In genomic region chr16:91688619-91689334, GRCm38 (mm10) we compare ENCODE assay signal across 8 mouse cellular contexts. TPM values are rescaled to one million over a fixed set of nuclear protein-coding genes. Genes with fewer than 3 reads are reported as not detected.
DNase-seq lines count a peak whose midpoint lies in the region; ATAC-seq and TF ChIP-seq lines count a peak whose summit lies in the region.

TSS of gene Donson (minus strand) at chr16:91688770.

- no peaks in the 10 kb centered on the region for H3K4me1 ChIP-seq in intestine, postnatal 0 days (replicated peaks; ENCODE audit: control insufficient read depth, insufficient read depth, low read length)
- peaks cover 30% of the 10 kb centered on the region for H3K4me1 ChIP-seq in midbrain, embryonic 10.5 days

- peak within 1 kb of the TSS; percentile 88 for H3K9ac ChIP-seq in intestine, postnatal 0 days (ENCODE audit: low read depth, low read length)

- H3K4me2 ChIP-seq in intestine, postnatal 0 days (replicated peaks; ENCODE audit: low read depth) = peak within 1 kb of the TSS; percentile 100

- ATAC-seq in intestine, postnatal 0 days = peak; percentile 96

- peaks cover 7% of the 10 kb centered on the region for H3K36me3 ChIP-seq in intestine, postnatal 0 days (ENCODE audit: control insufficient read depth, insufficient read depth)
- H3K36me3 ChIP-seq in midbrain, embryonic 10.5 days = peaks cover 30% of the 10 kb centered on the region

- intact Hi-C loops in left cerebral cortex, postnatal 36 days (cut with DNase I) = no loop called here

- H3K9me3 ChIP-seq in intestine, postnatal 0 days (ENCODE audit: control insufficient read depth) = no peaks in the 10 kb centered on the region
- no peaks in the 10 kb centered on the region for H3K9me3 ChIP-seq in midbrain, embryonic 10.5 days (replicated peaks)

- no peak for TF ChIP-seq CTCF in intestine, postnatal 0 days (IDR thresholded peaks at IDR 0.05; ENCODE audit: low read depth)

- H3K27me3 ChIP-seq in intestine, postnatal 0 days (replicated peaks; ENCODE audit: control insufficient read depth, insufficient read depth, low read length) = no peaks in the 10 kb centered on the region
- H3K27me3 ChIP-seq in midbrain, embryonic 10.5 days (ENCODE audit: low read depth, poor library complexity, severe bottlenecking) = no peaks in the 10 kb centered on the region

- under 1% methylated on average over 71 of the region's 71 CpGs for WGBS in intestine, postnatal 0 days
- WGBS in midbrain, embryonic 10.5 days = under 1% methylated on average over 70 of the region's 71 CpGs

- H3K27ac ChIP-seq in intestine, postnatal 0 days (ENCODE audit: low read depth, low read length) = peak within 1 kb of the TSS; percentile 77
- H3K27ac ChIP-seq in midbrain, embryonic 10.5 days (replicated peaks) = peak within 1 kb of the TSS; percentile 94

- peak; percentile 99 for DNase-seq in adrenal gland, postnatal 10 days
- peak; percentile 93 for DNase-seq in embryo, embryonic 9.5 days (ENCODE audit: extremely low spot score)
- peak; percentile 95 for DNase-seq in gastrocnemius, postnatal 4 days (ENCODE audit: low spot score in 2 of 2)
- DNase-seq in left cerebral cortex, postnatal 36 days (ENCODE audit: low spot score in 2 of 2) = peak; percentile 90 to 94
- DNase-seq in midbrain, embryonic 10.5 days (ENCODE audit: low spot score) = peak; percentile 94
- DNase-seq in right cerebral cortex, postnatal 36 days (ENCODE audit: low spot score in 2 of 2) = peak; percentile 90 to 92
- DNase-seq in urinary bladder, postnatal 4 days (ENCODE audit: low spot score in 2 of 2) = peak; percentile 91 to 95

- peak within 1 kb of the TSS; percentile 90 for H3K4me3 ChIP-seq in intestine, postnatal 0 days (ENCODE audit: low read depth, low read length)
- peak within 1 kb of the TSS; percentile 94 for H3K4me3 ChIP-seq in midbrain, embryonic 10.5 days

RNA-seq across cellular contexts. Expression of gene Donson, which starts in this region (rescaled TPM):
- total RNA-seq in adrenal gland, postnatal 10 days (2021) = 10 to 100 TPM in 1 of 2 experiments, 1 to 10 TPM in 1; 8.4 to 11.6 TPM
- 1 to 10 TPM; 6.9 to 9.6 TPM for total RNA-seq in gastrocnemius, postnatal 4 days (2021)
- 6.2 and 6.7 TPM in 2 replicates for polyA plus RNA-seq in intestine, postnatal 0 days (2015; fragmentation: Nextera tagmentation; extraction: Ambion mirVana)
- total RNA-seq in left cerebral cortex, postnatal 36 days (2021) = 10 to 100 TPM; 23.3 to 26.3 TPM
- 38.3 and 39.0 TPM in 2 replicates for polyA plus RNA-seq in midbrain, embryonic 10.5 days (2016; fragmentation: Nextera tagmentation; extraction: Ambion mirVana)

Comparison
In these comparisons a context has a peak if more than half of its experiments do, and no peak if none do; other contexts are left out.
1. Peak in every context shown above with its lines: DNase-seq, ATAC-seq, H3K4me3 ChIP-seq and H3K27ac ChIP-seq.